In genomic region chr17:43869677-43870076, GRCm38 (mm10) we compare ENCODE assay signal across 9 mouse cellular contexts.
DNase-seq lines count a peak whose midpoint lies in the region; ATAC-seq and TF ChIP-seq lines count a peak whose summit lies in the region.
"Had no signal": no experiment of that assay in that cellular context is flagged by ENCODE, and none has a peak within 500 bp of the region (broad histone marks: within the 10 kb centered on the region; RNA-seq: fewer than 3 reads in every experiment).

No protein-coding gene starts in this region.

- peak; percentile 65 for DNase-seq in kidney, adult 2 months
- peak; percentile 79 for DNase-seq in cerebellum, adult 11 months
- DNase-seq in frontal cortex, postnatal 25 days (ENCODE audit: low spot score in 2 of 2): peak; percentile 73 to 82
- peak; percentile 89 to 91 for DNase-seq in kidney, postnatal 4 days
- peak; percentile 89 for DNase-seq in lung, embryonic 14.5 days
- DNase-seq in right cerebral cortex, postnatal 14 days: peak; percentile 90
- DNase-seq in urinary bladder, postnatal 36 days (ENCODE audit: low spot score in 2 of 2): peak; percentile 58 to 76

- H3K27me3 ChIP-seq in kidney, adult 2 months (replicated peaks; ENCODE audit: control insufficient read depth, insufficient read depth, low read length): no peaks in the 10 kb centered on the region
- no peaks in the 10 kb centered on the region for H3K27me3 ChIP-seq in kidney, embryonic 15.5 days
- no peaks in the 10 kb centered on the region for H3K27me3 ChIP-seq in lung, embryonic 14.5 days (ENCODE audit: insufficient read depth, low read length)

- 13% methylated on average over 5 of the region's 5 CpGs for WGBS in kidney, adult 2 months
- 16% methylated on average over 5 of the region's 5 CpGs for WGBS in kidney, embryonic 15.5 days
- 14% methylated on average over 5 of the region's 5 CpGs for WGBS in lung, embryonic 14.5 days

- no peak overlapping the region for H3K9ac ChIP-seq in kidney, embryonic 15.5 days
- no peak overlapping the region for H3K9ac ChIP-seq in lung, embryonic 14.5 days

- H3K4me3 ChIP-seq in kidney, adult 2 months (ENCODE audit: insufficient read depth, low read depth, low read length): no peak overlapping the region
- no peak overlapping the region for H3K4me3 ChIP-seq in kidney, embryonic 15.5 days (replicated peaks)
- H3K4me3 ChIP-seq in lung, embryonic 14.5 days (ENCODE audit: low read depth, low read length): no peak overlapping the region
- H3K4me3 ChIP-seq: erythroblast, embryonic 14.5 days had no signal

- H3K4me1 ChIP-seq in kidney, adult 2 months (ENCODE audit: control insufficient read depth, insufficient read depth, low read length): no peaks in the 10 kb centered on the region
- 0 out of 2 replicates have a peak, but pooled peaks cover 2% of the 10 kb centered on the region for H3K4me1 ChIP-seq in kidney, embryonic 15.5 days
- H3K4me1 ChIP-seq in lung, embryonic 14.5 days (ENCODE audit: insufficient read depth): no peaks in the 10 kb centered on the region

- no peaks in the 10 kb centered on the region for H3K9me3 ChIP-seq in kidney, embryonic 15.5 days (replicated peaks)
- H3K9me3 ChIP-seq in lung, embryonic 14.5 days (ENCODE audit: low read depth, low read length): no peaks in the 10 kb centered on the region

- TF ChIP-seq CTCF in kidney, adult 2 months (conservative IDR thresholded peaks at IDR 0.05; ENCODE audit: insufficient read depth, insufficient read length, low read depth, low read length): peak; percentile 86
- TF ChIP-seq CTCF in lung, embryonic 14.5 days (IDR thresholded peaks at IDR 0.05; ENCODE audit: low read depth): peak; percentile 93

- no peak for TF ChIP-seq POLR2A in kidney, adult 2 months (IDR thresholded peaks at IDR 0.05; ENCODE audit: low read depth, low read length)

- no peak for ATAC-seq in kidney, embryonic 15.5 days (replicated peaks; ENCODE audit: low FRiP score)
- no peak for ATAC-seq in lung, embryonic 14.5 days (ENCODE audit: insufficient read depth)

- no peak overlapping the region for H3K4me2 ChIP-seq in kidney, embryonic 15.5 days
- no peak overlapping the region for H3K4me2 ChIP-seq in lung, embryonic 14.5 days

- H3K36me3 ChIP-seq in kidney, adult 2 months (ENCODE audit: control insufficient read depth, insufficient read depth, low read length): no peaks in the 10 kb centered on the region
- H3K36me3 ChIP-seq in kidney, embryonic 15.5 days: no peaks in the 10 kb centered on the region
- H3K36me3 ChIP-seq in lung, embryonic 14.5 days (ENCODE audit: insufficient read depth): no peaks in the 10 kb centered on the region

- no peak overlapping the region for H3K27ac ChIP-seq in kidney, adult 2 months (ENCODE audit: insufficient read depth, low read depth, low read length)
- no peak overlapping the region for H3K27ac ChIP-seq in kidney, embryonic 15.5 days
- H3K27ac ChIP-seq in lung, embryonic 14.5 days (ENCODE audit: low read depth): no peak overlapping the region
